Mouse (Mus musculus) stomach, postnatal 0 days (tissue): ENCODE data around the gene Tsen2.

Experiments
- CTCF ChIP-seq: IDR thresholded peaks from 2 replicates; pipeline ENCODE4 v1.5.1; 2016; ENCODE audit warnings: antibody characterized with exemption, low read depth, mild to moderate bottlenecking, moderate library complexity
- EP300 ChIP-seq: optimal IDR thresholded peaks from 2 replicates; pipeline ENCODE3; 2016; ENCODE audit warnings: antibody characterized with exemption

- TF ChIP-seq CTCF, result no peak
- TF ChIP-seq EP300, result no peak
These were observed 33.0 kb upstream of the Tsen2 start for GRCm38 (mm10) chr6:115511447-115511846.
